Mouse (Mus musculus): ENCODE data around the gene Psors1c2. TPM values are rescaled to one million over a fixed set of nuclear protein-coding genes. Genes with fewer than 3 reads are reported as not detected.

Gene Psors1c2
- total RNA-seq (2021) = not detected
- polyA plus RNA-seq (2012; rRNA removed) = not detected in 2 replicates
- long read RNA-seq = 0 reads

DNA sequence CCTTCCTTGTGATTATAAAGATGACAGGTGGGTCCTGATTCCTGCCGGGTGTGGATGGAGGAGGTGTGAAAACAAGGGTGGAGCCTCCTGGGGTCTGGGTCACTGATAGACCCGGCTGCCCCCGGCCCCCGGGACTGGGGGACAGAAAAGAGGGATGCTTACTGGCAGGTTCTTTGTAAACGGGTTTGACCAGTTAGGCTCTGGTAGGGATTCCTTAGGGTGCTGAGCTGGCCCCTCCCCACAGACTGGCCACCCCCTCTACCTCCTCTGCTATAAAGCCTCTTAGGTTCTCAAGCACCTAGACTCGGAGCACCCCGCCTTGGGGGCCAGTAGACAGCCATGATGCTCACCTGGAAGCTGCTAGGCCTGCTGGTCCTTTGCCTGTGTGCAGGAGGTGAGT is at the start of gene Psors1c2:
TSS of gene Psors1c2 (plus strand) at position 301 of the 400 bp plus-strand sequence.
- TF ChIP-seq POLR2A (IDR thresholded peaks at IDR 0.05; ENCODE audit: insufficient read depth, low read depth, low read length) (no peak), EP300 (IDR thresholded peaks at IDR 0.05; ENCODE audit: insufficient read depth, low read depth, low read length) (no peak), CTCF (IDR thresholded peaks at IDR 0.05) (no peak)
- WGBS = 22% methylated on average over 7 of the region's 7 CpGs
- Histone ChIP-seq H3K4me1 (ENCODE audit: control insufficient read depth, insufficient read depth, low read length) (no peaks in the 10 kb centered on the region), H3K27me3 (ENCODE audit: control insufficient read depth, insufficient read depth, low read length) (no peaks in the 10 kb centered on the region), H3K79me2 (replicated peaks; ENCODE audit: control insufficient read depth, insufficient read depth, low read length) (no peaks in the 10 kb centered on the region), H3K9ac (ENCODE audit: low read depth, low read length) (no peak within 1 kb of the TSS), H3K36me3 (ENCODE audit: control insufficient read depth, insufficient read depth, low read length) (no peaks in the 10 kb centered on the region), H3K4me3 (no peak within 1 kb of the TSS), H3K27ac (no peak within 1 kb of the TSS)
- intact Hi-C loops (cut with DNase I) = no loop called here
- no peak for DNase-seq

- no peaks in the 10 kb centered on the region for H3K4me1 ChIP-seq (ENCODE audit: control insufficient read depth, insufficient read depth, low read length)
- no peaks in the 10 kb centered on the region for H3K27me3 ChIP-seq (ENCODE audit: control insufficient read depth, insufficient read depth, low read length)
- intact Hi-C loops (cut with DNase I) = loop anchor here (2.0 kb wide), 2 partner anchors 31 to 51 kb away; no protein-coding TSS in a partner anchor
- under 1% methylated on average over 9 of the region's 9 CpGs for WGBS
- TF ChIP-seq POLR2A (IDR thresholded peaks at IDR 0.05; ENCODE audit: insufficient read depth, low read depth, low read length) (no peak), CTCF (IDR thresholded peaks at IDR 0.05) (peak; percentile 99), EP300 (IDR thresholded peaks at IDR 0.05; ENCODE audit: insufficient read depth, low read depth, low read length) (peak; percentile 69; the same call in 1 of the 2 replicates)
- H3K9ac ChIP-seq (ENCODE audit: low read depth, low read length) = no peak overlapping the region
- H3K79me2 ChIP-seq (replicated peaks; ENCODE audit: control insufficient read depth, insufficient read depth, low read length) = no peaks in the 10 kb centered on the region
- DNase-seq = peak; percentile 21 to 61
- H3K27ac ChIP-seq = no peak overlapping the region
- H3K36me3 ChIP-seq (ENCODE audit: control insufficient read depth, insufficient read depth, low read length) = no peaks in the 10 kb centered on the region
- H3K4me3 ChIP-seq = no peak overlapping the region
These were observed 48.9 kb upstream of the Psors1c2 start for GRCm38 (mm10) chr17:35484066-35484465.

GRCm38 (mm10) chr17:35485702-35486101 is 47.3 kb upstream of the Psors1c2 start:
- Histone ChIP-seq H3K36me3 (ENCODE audit: control insufficient read depth, insufficient read depth, low read length) (no peaks in the 10 kb centered on the region), H3K4me3 (no peak overlapping the region), H3K4me1 (ENCODE audit: control insufficient read depth, insufficient read depth, low read length) (no peaks in the 10 kb centered on the region), H3K79me2 (replicated peaks; ENCODE audit: control insufficient read depth, insufficient read depth, low read length) (no peaks in the 10 kb centered on the region), H3K27ac (no peak overlapping the region), H3K27me3 (ENCODE audit: control insufficient read depth, insufficient read depth, low read length) (no peaks in the 10 kb centered on the region), H3K9ac (ENCODE audit: low read depth, low read length) (no peak overlapping the region)
- peak in 1 of 2 experiments; percentile 23 for DNase-seq
- WGBS = 40% methylated on average over 4 of the region's 4 CpGs
- no peak for TF ChIP-seq POLR2A (IDR thresholded peaks at IDR 0.05; ENCODE audit: insufficient read depth, low read depth, low read length)
- TF ChIP-seq EP300 (IDR thresholded peaks at IDR 0.05; ENCODE audit: insufficient read depth, low read depth, low read length) = no peak
- no peak for TF ChIP-seq CTCF (IDR thresholded peaks at IDR 0.05)
- intact Hi-C loops (cut with DNase I) = loop anchor here (2.0 kb wide), 2 partner anchors 29 to 49 kb away; no protein-coding TSS in a partner anchor

DNA sequence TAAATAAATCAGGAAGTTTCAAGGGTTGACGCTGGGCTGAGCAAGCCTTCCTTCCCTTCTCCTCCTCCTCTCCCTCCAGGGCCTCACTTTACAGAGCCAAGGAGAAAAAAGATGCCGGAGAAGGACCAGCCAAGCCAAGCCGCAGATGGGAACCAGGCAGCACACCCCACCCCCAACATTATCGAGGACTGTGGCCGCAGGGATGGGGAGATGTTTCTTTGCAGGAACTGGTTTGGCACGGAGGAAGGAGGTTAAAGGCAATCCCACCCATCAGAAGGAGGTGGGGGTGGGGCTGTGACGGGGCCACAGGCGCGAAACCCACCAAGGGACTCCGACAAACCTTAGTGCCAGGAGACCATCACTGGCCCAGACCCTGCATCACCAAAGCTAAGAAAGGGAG is 46.3 kb upstream of the Psors1c2 start:
- Histone ChIP-seq H3K4me1 (ENCODE audit: control insufficient read depth, insufficient read depth, low read length) (no peaks in the 10 kb centered on the region), H3K4me3 (no peak overlapping the region), H3K27ac (no peak overlapping the region), H3K36me3 (ENCODE audit: control insufficient read depth, insufficient read depth, low read length) (no peaks in the 10 kb centered on the region), H3K9ac (ENCODE audit: low read depth, low read length) (no peak overlapping the region), H3K79me2 (replicated peaks; ENCODE audit: control insufficient read depth, insufficient read depth, low read length) (no peaks in the 10 kb centered on the region), H3K27me3 (ENCODE audit: control insufficient read depth, insufficient read depth, low read length) (no peaks in the 10 kb centered on the region)
- 48% methylated on average over 10 of the region's 10 CpGs for WGBS
- DNase-seq = no peak
- intact Hi-C loops (cut with DNase I) = no loop called here
- TF ChIP-seq CTCF (IDR thresholded peaks at IDR 0.05) (no peak), EP300 (IDR thresholded peaks at IDR 0.05; ENCODE audit: insufficient read depth, low read depth, low read length) (no peak)

DNA sequence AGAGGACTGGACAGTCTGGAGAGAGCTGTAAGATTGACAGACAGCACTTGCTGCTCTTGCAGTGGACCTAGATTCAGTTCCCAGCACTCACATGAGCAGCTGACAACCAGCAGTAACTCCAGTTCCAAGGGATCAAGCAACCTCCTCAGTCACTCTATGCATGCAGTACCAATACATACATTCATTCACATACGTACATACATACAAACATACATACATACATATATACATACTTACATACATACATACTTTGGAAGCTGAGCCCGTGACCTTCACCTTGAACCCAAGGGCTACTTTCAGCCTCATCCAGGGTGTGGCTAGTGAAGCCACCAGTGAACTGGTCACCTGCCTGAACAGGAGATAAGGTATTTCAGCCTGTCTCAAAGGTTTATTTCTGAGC is 45.0 kb upstream of the Psors1c2 start:
- Histone ChIP-seq H3K4me1 (ENCODE audit: control insufficient read depth, insufficient read depth, low read length) (no peaks in the 10 kb centered on the region), H3K79me2 (replicated peaks; ENCODE audit: control insufficient read depth, insufficient read depth, low read length) (no peaks in the 10 kb centered on the region), H3K36me3 (ENCODE audit: control insufficient read depth, insufficient read depth, low read length) (no peaks in the 10 kb centered on the region), H3K27ac (no peak overlapping the region), H3K4me3 (no peak overlapping the region), H3K27me3 (ENCODE audit: control insufficient read depth, insufficient read depth, low read length) (no peaks in the 10 kb centered on the region), H3K9ac (ENCODE audit: low read depth, low read length) (no peak overlapping the region)
- intact Hi-C loops (cut with DNase I) = no loop called here
- no peak for DNase-seq
- TF ChIP-seq POLR2A (IDR thresholded peaks at IDR 0.05; ENCODE audit: insufficient read depth, low read depth, low read length) = no peak
- TF ChIP-seq CTCF (IDR thresholded peaks at IDR 0.05) = no peak
- no peak for TF ChIP-seq EP300 (IDR thresholded peaks at IDR 0.05; ENCODE audit: insufficient read depth, low read depth, low read length)
- 93% methylated on average over 2 of the region's 2 CpGs for WGBS

DNA sequence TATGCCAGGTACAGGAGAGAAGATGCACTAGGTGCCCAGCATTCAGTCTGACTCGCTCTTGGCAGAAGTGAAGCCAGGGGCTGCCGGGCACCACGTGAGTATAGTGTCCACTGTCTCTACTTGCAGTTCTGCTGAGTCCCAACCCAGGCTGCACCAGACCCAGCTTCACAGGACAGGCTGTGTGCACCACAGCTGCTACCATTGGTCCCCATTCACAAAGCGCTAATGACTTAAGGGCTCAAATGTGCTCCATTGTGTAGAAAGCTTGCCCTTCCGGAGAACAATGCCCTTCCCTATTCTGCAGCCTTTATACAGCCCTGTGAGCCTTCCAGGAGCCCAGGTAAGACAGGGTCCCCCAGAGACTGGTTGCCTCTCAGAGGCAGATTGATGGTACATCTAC is 42.7 kb upstream of the Psors1c2 start:
- H3K27ac ChIP-seq = no peak overlapping the region
- intact Hi-C loops (cut with DNase I) = no loop called here
- H3K27me3 ChIP-seq (ENCODE audit: control insufficient read depth, insufficient read depth, low read length) = no peaks in the 10 kb centered on the region
- no peak for DNase-seq
- H3K36me3 ChIP-seq (ENCODE audit: control insufficient read depth, insufficient read depth, low read length) = no peaks in the 10 kb centered on the region
- no peak overlapping the region for H3K4me3 ChIP-seq
- no peaks in the 10 kb centered on the region for H3K4me1 ChIP-seq (ENCODE audit: control insufficient read depth, insufficient read depth, low read length)
- 79% methylated on average over 5 of the region's 5 CpGs for WGBS
- no peak overlapping the region for H3K9ac ChIP-seq (ENCODE audit: low read depth, low read length)
- no peaks in the 10 kb centered on the region for H3K79me2 ChIP-seq (replicated peaks; ENCODE audit: control insufficient read depth, insufficient read depth, low read length)
- TF ChIP-seq CTCF (IDR thresholded peaks at IDR 0.05) = no peak
- no peak for TF ChIP-seq EP300 (IDR thresholded peaks at IDR 0.05; ENCODE audit: insufficient read depth, low read depth, low read length)
- TF ChIP-seq POLR2A (IDR thresholded peaks at IDR 0.05; ENCODE audit: insufficient read depth, low read depth, low read length) = no peak

All from heart, adult 2 months (tissue).